Mouse (Mus musculus): Measurements from ENCODE around the gene Bik. TPM values are rescaled to one million over a fixed set of nuclear protein-coding genes. Genes with fewer than 3 reads are reported as not detected.
A peak's percentile ranks its signal among the peaks of the same experiment; 100 is the strongest.

Bik gene
- polyA plus RNA-seq, 1 experiment, result 0.71 TPM

DNA sequence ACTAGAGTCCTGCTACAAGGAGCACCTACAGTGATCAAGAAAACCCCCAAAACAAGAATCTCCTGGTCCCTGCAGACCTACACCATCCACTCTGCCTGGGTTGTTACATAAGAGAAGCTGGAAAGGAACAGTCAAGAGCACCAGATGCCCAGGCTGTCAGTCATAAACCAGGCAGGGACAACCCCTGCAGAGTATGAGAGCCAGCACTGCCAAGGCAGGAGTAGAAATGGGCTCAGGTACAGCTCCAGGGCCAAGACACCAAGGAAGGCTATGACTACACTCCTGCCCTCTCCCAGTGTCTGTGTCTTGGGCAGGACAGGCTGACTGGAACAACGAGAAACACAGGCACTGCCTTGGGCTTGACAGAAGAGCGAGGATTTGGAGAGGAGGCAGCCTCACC lies 23.5 kb downstream of the Bik start:
- no peak for DNase-seq (ENCODE audit: low read depth)
- no peak for TF ChIP-seq CTCF (IDR thresholded peaks at IDR 0.05; ENCODE audit: borderline replicate concordance, extremely low read depth, insufficient read depth, insufficient read length)
- no peak for TF ChIP-seq POLR2A (IDR thresholded peaks at IDR 0.05; ENCODE audit: borderline replicate concordance, extremely low read depth, insufficient read depth, insufficient read length, poor library complexity, severe bottlenecking)

DNA sequence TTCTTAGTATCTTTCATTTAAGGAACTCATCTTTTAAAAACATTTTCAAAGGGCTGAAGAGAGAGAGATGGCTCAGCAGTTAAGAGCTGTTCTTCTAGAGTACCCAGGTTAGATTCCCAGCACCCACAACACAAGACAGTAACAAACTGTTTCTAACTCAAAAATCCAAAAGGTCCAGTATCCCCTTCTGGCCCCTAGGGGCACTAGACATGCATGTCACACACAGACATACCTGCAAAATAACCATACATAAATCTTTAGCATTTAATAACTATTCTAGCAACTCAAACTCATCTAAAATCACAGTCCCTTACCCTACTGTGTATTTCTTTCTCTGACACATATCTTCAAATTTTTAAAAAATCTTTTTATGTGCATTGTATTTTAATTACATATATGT lies 27.2 kb downstream of the Bik start:
- TF ChIP-seq CTCF (IDR thresholded peaks at IDR 0.05; ENCODE audit: borderline replicate concordance, extremely low read depth, insufficient read depth, insufficient read length) (peak; percentile 25; the same call in 1 of the 2 replicates), POLR2A (IDR thresholded peaks at IDR 0.05; ENCODE audit: borderline replicate concordance, extremely low read depth, insufficient read depth, insufficient read length, poor library complexity, severe bottlenecking) (no peak)
- DNase-seq (ENCODE audit: low read depth), result no peak

- peak; percentile 96 for DNase-seq (ENCODE audit: low read depth)
- no peak for TF ChIP-seq CTCF (IDR thresholded peaks at IDR 0.05; ENCODE audit: borderline replicate concordance, extremely low read depth, insufficient read depth, insufficient read length)
- TF ChIP-seq POLR2A (IDR thresholded peaks at IDR 0.05; ENCODE audit: borderline replicate concordance, extremely low read depth, insufficient read depth, insufficient read length, poor library complexity, severe bottlenecking), result peak; percentile 94
Measured at GRCm38 (mm10) chr15:83555161-83555974, 28.7 kb downstream of the Bik start.

DNA sequence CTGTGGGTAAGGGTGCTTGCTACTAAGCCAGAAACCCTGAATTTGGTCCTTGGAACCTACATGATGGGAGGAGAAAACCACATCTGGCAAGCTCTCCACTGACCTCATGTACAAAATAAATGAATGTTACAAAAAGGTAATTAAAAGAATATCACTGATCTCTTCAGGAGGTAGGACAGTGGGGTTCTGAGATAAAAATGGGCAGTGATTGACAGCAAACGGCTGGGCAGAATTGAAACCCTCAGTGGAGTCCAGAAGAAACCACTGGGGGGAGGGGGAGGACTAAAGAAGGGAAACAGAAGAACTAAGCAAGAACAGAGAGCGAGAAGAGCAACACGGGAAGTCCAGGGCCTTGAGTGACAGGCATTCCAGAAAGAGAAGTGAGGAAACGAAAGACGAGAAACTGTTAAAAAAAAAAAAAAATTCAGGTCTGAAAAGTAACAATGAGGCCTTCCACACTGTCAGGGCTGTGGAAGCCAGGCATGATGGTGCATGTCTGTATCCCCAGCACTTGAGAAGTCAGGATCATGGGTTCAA lies 34.3 kb downstream of the Bik start:
- DNase-seq (ENCODE audit: low read depth), result no peak
- TF ChIP-seq POLR2A (IDR thresholded peaks at IDR 0.05; ENCODE audit: borderline replicate concordance, extremely low read depth, insufficient read depth, insufficient read length, poor library complexity, severe bottlenecking), result no peak

DNA sequence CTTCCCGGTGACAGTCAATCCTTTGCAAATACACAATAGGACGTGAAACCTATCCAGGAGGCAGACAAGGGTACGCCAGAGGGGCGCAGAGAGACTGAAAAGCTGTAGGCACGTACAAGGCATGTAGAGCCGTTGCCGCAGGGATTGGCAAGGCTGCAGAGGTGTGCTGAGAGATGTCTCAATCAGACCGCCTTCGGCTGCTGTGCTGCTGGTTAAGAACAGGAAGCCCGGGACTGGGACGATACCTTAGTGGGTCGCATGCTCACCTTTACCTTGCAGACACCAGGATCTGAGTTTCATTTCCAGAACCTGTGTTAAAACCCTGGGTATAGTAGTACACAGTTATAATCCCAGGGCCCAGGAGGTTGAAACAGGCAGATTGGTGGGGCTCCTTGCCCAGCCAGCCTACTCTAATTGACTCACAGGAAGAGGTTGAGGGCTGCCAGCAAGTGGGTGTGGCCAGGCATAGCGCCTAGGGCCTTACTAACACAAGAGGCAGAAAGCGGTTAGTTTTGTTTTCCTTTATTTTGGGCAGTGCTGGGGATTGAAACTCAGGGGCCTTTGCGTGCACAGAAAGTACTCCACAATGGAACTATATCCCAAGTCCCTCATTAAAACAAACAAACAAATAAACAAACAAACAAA lies 36.1 kb downstream of the Bik start:
- peak; percentile 93 for DNase-seq (ENCODE audit: low read depth)
- TF ChIP-seq CTCF (IDR thresholded peaks at IDR 0.05; ENCODE audit: borderline replicate concordance, extremely low read depth, insufficient read depth, insufficient read length) (no peak), POLR2A (IDR thresholded peaks at IDR 0.05; ENCODE audit: borderline replicate concordance, extremely low read depth, insufficient read depth, insufficient read length, poor library complexity, severe bottlenecking) (no peak)

- no peak for DNase-seq (ENCODE audit: low read depth)
- TF ChIP-seq POLR2A (IDR thresholded peaks at IDR 0.05; ENCODE audit: borderline replicate concordance, extremely low read depth, insufficient read depth, insufficient read length, poor library complexity, severe bottlenecking), result no peak
Measured at GRCm38 (mm10) chr15:83563327-83563856, 36.7 kb downstream of the Bik start, which contains the start of the genes Tspo and Mcat. Gene Tspo (plus strand): TSS chr15:83563592. Gene Mcat (minus strand): TSS chr15:83563787.

DNA sequence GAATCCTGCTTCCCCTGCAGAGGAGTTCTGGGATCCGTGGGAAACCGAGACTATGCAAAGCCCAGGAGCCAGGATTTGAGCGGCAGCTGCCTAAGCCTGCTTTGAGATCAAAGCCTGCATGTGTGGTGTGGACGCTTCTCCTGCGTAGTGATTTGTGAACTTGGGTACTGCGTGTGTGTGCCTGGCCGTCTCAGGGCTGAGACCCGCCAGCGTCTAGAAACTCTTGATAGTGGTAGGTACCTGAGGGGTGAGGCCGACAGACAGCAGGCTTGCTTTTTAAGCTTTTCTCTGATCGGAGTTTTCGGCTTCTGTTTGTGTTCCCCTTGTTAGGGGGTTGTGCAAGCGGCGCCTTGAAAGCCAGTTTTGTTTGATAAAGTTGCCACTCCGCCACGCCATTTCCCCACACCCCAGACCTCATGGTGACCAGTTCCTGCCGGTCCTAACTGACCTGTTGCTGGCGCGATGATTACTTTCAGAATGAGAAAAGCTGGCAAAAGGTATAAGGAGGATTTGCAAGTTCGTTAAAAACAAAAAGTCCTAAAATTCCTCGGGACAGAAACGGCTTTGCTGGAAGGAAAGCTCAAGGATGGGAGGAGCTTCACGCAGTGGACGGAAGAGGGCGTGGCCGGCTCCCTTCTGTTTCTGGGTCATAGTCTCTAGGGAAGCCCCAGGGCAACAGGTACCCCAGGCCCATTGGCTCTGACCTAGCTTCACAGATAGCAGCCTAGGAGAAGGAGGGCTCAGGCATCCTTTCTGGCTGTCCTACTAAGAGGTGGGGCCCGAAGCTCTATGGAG lies 37.4 kb downstream of the Bik start:
- TF ChIP-seq CTCF (IDR thresholded peaks at IDR 0.05; ENCODE audit: borderline replicate concordance, extremely low read depth, insufficient read depth, insufficient read length) (no peak), POLR2A (IDR thresholded peaks at IDR 0.05; ENCODE audit: borderline replicate concordance, extremely low read depth, insufficient read depth, insufficient read length, poor library complexity, severe bottlenecking) (no peak)
- peak; percentile 53 for DNase-seq (ENCODE audit: low read depth)

DNA sequence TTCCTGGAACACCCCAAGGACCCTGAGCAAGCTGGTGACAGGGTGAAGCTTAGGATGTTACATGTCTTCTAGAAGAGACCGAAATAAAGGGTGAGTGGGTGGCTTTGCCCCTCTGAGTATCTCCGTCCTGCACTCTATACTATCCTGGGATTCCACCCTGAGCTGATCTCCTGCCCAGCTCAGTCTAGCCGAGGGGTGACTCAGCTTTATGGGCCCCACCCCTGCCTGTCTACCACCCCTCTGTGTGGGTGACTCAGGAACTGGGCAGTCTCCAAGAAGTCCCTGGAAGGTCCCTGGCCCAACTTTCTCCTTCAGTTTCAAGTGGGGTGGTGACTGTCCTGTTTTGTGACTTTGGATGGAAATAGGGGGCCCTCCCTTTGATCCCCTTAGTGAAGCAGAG lies 38.8 kb downstream of the Bik start:
- no peak for DNase-seq (ENCODE audit: low read depth)
- TF ChIP-seq CTCF (IDR thresholded peaks at IDR 0.05; ENCODE audit: borderline replicate concordance, extremely low read depth, insufficient read depth, insufficient read length) (no peak), POLR2A (IDR thresholded peaks at IDR 0.05; ENCODE audit: borderline replicate concordance, extremely low read depth, insufficient read depth, insufficient read length, poor library complexity, severe bottlenecking) (no peak)

- DNase-seq (ENCODE audit: low read depth), result no peak
- TF ChIP-seq POLR2A (IDR thresholded peaks at IDR 0.05; ENCODE audit: borderline replicate concordance, extremely low read depth, insufficient read depth, insufficient read length, poor library complexity, severe bottlenecking) (no peak), CTCF (IDR thresholded peaks at IDR 0.05; ENCODE audit: borderline replicate concordance, extremely low read depth, insufficient read depth, insufficient read length) (no peak)
Measured at GRCm38 (mm10) chr15:83566006-83566405, 39.3 kb downstream of the Bik start.

- DNase-seq (ENCODE audit: low read depth), result no peak
- TF ChIP-seq POLR2A (IDR thresholded peaks at IDR 0.05; ENCODE audit: borderline replicate concordance, extremely low read depth, insufficient read depth, insufficient read length, poor library complexity, severe bottlenecking) (no peak), CTCF (IDR thresholded peaks at IDR 0.05; ENCODE audit: borderline replicate concordance, extremely low read depth, insufficient read depth, insufficient read length) (no peak)
Measured at GRCm38 (mm10) chr15:83567728-83568127, 41.1 kb downstream of the Bik start.

GRCm38 (mm10) chr15:83568544-83568943 lies 41.9 kb downstream of the Bik start:
- TF ChIP-seq CTCF (IDR thresholded peaks at IDR 0.05; ENCODE audit: borderline replicate concordance, extremely low read depth, insufficient read depth, insufficient read length) (no peak), POLR2A (IDR thresholded peaks at IDR 0.05; ENCODE audit: borderline replicate concordance, extremely low read depth, insufficient read depth, insufficient read length, poor library complexity, severe bottlenecking) (no peak)
- DNase-seq (ENCODE audit: low read depth), result no peak

Data from brain, embryonic 14.5 days (tissue).